Mouse (Mus musculus) ES-E14 (cell line): ENCODE measurements around the gene Kcnc1.

Source experiments
- HCFC1 ChIP-seq: IDR thresholded peaks from 2 replicates; pipeline ENCODE4 v1.6.1; 2012; ENCODE audit warnings: low read length, inconsistent platforms, borderline replicate concordance; ENCODE audit not compliant: insufficient read depth
- MAFK ChIP-seq: IDR thresholded peaks from 2 replicates; pipeline ENCODE4 v1.6.1; 2014; ENCODE audit warnings: mild to moderate bottlenecking, low read depth, low read length, inconsistent platforms; ENCODE audit not compliant: insufficient read depth
- ZNF384 ChIP-seq: IDR thresholded peaks from 2 replicates; pipeline ENCODE4 v1.6.1; 2012; ENCODE audit warnings: low read depth, low read length, inconsistent platforms

DNA sequence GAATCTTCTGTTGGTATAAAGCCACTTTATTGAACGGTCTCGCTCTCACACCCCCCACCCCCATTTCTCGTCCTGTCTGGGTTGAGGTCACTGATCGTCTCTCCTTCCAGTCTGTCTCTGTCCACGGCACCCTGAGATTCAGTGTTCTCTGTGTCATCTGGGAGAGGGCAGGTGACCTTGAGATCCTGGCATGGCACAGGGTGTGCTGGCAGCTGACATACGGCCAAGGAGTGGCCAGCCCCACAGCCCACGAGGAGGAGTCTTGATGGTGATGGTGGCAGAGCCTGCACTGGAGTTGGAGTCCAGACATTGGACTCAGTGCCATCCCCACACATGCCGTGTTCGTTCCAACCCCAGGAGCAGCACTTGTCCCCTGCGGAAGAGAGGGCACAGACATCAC lies 46.9 kb downstream of the Kcnc1 start:
- no peak for TF ChIP-seq HCFC1
- no peak for TF ChIP-seq ZNF384
- no peak for TF ChIP-seq MAFK
